Mouse (Mus musculus): ENCODE measurements around the gene Gm17720. TPM values are rescaled to one million over a fixed set of nuclear protein-coding genes. Genes with fewer than 3 reads are reported as not detected.

Gene Gm17720
- polyA plus RNA-seq, 1 experiment from 2014 or later: not detected

- peaks cover 10% of the 10 kb centered on the region; the same call in 1 of the 2 replicates for H3K4me1 ChIP-seq (replicated peaks)
- peak within 1 kb of the TSS; percentile 23 for H3K9ac ChIP-seq
- H3K36me3 ChIP-seq (replicated peaks): no peaks in the 10 kb centered on the region
- peak within 1 kb of the TSS; percentile 53 for H3K4me3 ChIP-seq (replicated peaks)
- no peaks in the 10 kb centered on the region for H3K9me3 ChIP-seq (replicated peaks)
- ATAC-seq (ENCODE audit: insufficient read depth): peak; percentile 70
- WGBS (ENCODE audit: insufficient replicate concordance): 7% methylated on average over 54 of the region's 54 CpGs
- no peaks in the 10 kb centered on the region for H3K27me3 ChIP-seq
- H3K27ac ChIP-seq (replicated peaks): no peak within 1 kb of the TSS
- H3K4me2 ChIP-seq: peak within 1 kb of the TSS; percentile 66
These were observed 23.0 kb downstream of the Gm17720 start, which contains the start of gene Zfp612 for GRCm38 (mm10) chr8:110079282-110080221. TSS of gene Zfp612 (plus strand) at chr8:110079746.

- WGBS (ENCODE audit: insufficient replicate concordance): 57% methylated on average over 8 of the region's 8 CpGs
- Histone ChIP-seq H3K27ac (replicated peaks) (no peak overlapping the region), H3K9ac (no peak overlapping the region), H3K36me3 (replicated peaks) (no peaks in the 10 kb centered on the region), H3K4me3 (replicated peaks) (no peak overlapping the region), H3K4me1 (replicated peaks) (peaks cover 4% of the 10 kb centered on the region; the same call in 1 of the 2 replicates), H3K27me3 (no peaks in the 10 kb centered on the region), H3K4me2 (no peak overlapping the region), H3K9me3 (replicated peaks) (no peaks in the 10 kb centered on the region)
- ATAC-seq (ENCODE audit: insufficient read depth): no peak
These were observed 28.1 kb downstream of the Gm17720 start for GRCm38 (mm10) chr8:110074496-110074895.

DNA sequence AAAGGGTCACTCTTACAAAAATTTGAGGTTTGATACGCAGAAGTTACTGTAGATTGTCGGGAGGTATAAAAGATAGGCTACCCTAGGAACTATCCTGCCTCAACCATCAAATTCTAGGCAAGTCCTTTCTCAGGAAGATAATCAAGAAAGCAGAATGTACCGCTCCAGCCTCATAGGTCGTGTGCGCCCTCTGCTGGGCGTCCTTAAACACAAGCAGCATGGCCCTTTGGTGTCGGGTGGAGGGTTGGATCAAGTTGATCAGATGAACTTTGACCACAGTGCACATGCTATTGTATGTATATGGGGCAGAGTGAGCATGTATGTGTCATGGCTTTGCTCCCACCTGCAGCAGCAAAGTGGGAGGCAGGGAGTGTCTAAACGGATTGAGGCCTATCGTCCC is 31.0 kb downstream of the Gm17720 start:
- Histone ChIP-seq H3K27ac (replicated peaks) (no peak overlapping the region), H3K4me2 (no peak overlapping the region), H3K4me1 (replicated peaks) (no peaks in the 10 kb centered on the region), H3K4me3 (replicated peaks) (no peak overlapping the region), H3K36me3 (replicated peaks) (no peaks in the 10 kb centered on the region), H3K9me3 (replicated peaks) (no peaks in the 10 kb centered on the region), H3K27me3 (no peaks in the 10 kb centered on the region), H3K9ac (no peak overlapping the region)
- ATAC-seq (ENCODE audit: insufficient read depth): no peak
- WGBS (ENCODE audit: insufficient replicate concordance): 12% methylated on average over 9 of the region's 9 CpGs

DNA sequence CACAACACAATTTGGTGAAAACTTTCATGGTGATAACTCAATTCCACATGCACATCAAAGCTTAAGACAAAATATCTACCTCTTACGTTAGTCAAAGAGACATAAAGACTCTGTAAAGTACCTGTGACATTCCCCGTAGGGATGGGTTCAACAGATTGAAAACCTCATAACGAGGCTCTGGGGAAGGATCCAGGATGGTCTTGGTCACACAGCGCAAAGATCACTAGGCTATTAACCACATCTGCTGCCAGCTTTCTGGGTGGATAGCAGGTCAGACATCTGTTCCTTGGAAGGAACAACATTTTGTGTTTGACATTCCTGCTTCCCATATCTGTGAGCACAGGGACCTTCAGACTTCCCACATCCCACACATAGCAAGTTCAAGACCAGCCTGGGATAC is 32.8 kb downstream of the Gm17720 start:
- WGBS (ENCODE audit: insufficient replicate concordance): 70% methylated on average over 4 of the region's 4 CpGs
- H3K9ac ChIP-seq: no peak overlapping the region

DNA sequence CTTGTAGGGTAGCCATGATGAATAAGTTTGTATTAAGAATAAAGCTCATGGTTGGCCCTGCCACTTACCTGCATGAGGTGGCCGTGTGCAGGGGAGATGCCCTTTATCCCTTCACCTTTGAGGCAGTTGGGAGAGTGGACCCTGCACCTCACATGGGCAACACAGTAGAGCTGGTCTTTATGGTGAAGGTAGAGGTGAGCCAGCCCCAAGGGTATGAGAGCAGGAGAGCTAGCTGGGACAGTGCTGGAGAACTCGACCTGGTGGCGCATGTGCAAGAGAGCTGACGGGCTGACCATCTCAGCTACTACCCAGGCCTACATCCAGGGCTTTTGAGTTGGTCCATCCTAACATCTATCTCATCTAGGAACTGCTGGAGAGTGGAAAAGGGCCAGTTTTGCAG is 36.9 kb downstream of the Gm17720 start:
- H3K4me2 ChIP-seq: no peak overlapping the region
- H3K9me3 ChIP-seq (replicated peaks): no peaks in the 10 kb centered on the region
- 78% methylated on average over 4 of the region's 4 CpGs for WGBS (ENCODE audit: insufficient replicate concordance)
- no peaks in the 10 kb centered on the region for H3K4me1 ChIP-seq (replicated peaks)
- no peaks in the 10 kb centered on the region for H3K36me3 ChIP-seq (replicated peaks)
- no peak overlapping the region for H3K27ac ChIP-seq (replicated peaks)
- no peak for ATAC-seq (ENCODE audit: insufficient read depth)
- H3K27me3 ChIP-seq: no peaks in the 10 kb centered on the region
- H3K9ac ChIP-seq: no peak overlapping the region
- no peak overlapping the region for H3K4me3 ChIP-seq (replicated peaks)

More for the DNA sequence above, 32.8 kb downstream of the Gm17720 start:
- Histone ChIP-seq H3K36me3 (replicated peaks) (no peaks in the 10 kb centered on the region), H3K27ac (replicated peaks) (no peak overlapping the region), H3K4me1 (replicated peaks) (no peaks in the 10 kb centered on the region), H3K27me3 (no peaks in the 10 kb centered on the region), H3K4me2 (no peak overlapping the region), H3K9me3 (replicated peaks) (no peaks in the 10 kb centered on the region), H3K4me3 (replicated peaks) (no peak overlapping the region)
- ATAC-seq (ENCODE audit: insufficient read depth): no peak

GRCm38 (mm10) chr8:110064606-110065365 is 37.8 kb downstream of the Gm17720 start:
- H3K4me1 ChIP-seq (replicated peaks): no peaks in the 10 kb centered on the region
- no peaks in the 10 kb centered on the region for H3K36me3 ChIP-seq (replicated peaks)
- ATAC-seq (ENCODE audit: insufficient read depth): no peak
- 77% methylated on average over 18 of the region's 18 CpGs for WGBS (ENCODE audit: insufficient replicate concordance)
- no peaks in the 10 kb centered on the region for H3K27me3 ChIP-seq
- no peak overlapping the region for H3K27ac ChIP-seq (replicated peaks)
- H3K4me2 ChIP-seq: no peak overlapping the region
- H3K9me3 ChIP-seq (replicated peaks): no peaks in the 10 kb centered on the region
- H3K4me3 ChIP-seq (replicated peaks): no peak overlapping the region
- no peak overlapping the region for H3K9ac ChIP-seq

- H3K9ac ChIP-seq: no peak overlapping the region
- no peaks in the 10 kb centered on the region for H3K36me3 ChIP-seq (replicated peaks)
- H3K4me2 ChIP-seq: no peak overlapping the region
- no peak overlapping the region for H3K4me3 ChIP-seq (replicated peaks)
- H3K27ac ChIP-seq (replicated peaks): no peak overlapping the region
- H3K9me3 ChIP-seq (replicated peaks): no peaks in the 10 kb centered on the region
- no peak for ATAC-seq (ENCODE audit: insufficient read depth)
- no peaks in the 10 kb centered on the region for H3K4me1 ChIP-seq (replicated peaks)
- no peaks in the 10 kb centered on the region for H3K27me3 ChIP-seq
- 42% methylated on average over 9 of the region's 9 CpGs for WGBS (ENCODE audit: insufficient replicate concordance)
These were observed 38.4 kb downstream of the Gm17720 start for GRCm38 (mm10) chr8:110064161-110064560.

GRCm38 (mm10) chr8:110058207-110058606 is 44.3 kb downstream of the Gm17720 start:
- Histone ChIP-seq H3K4me1 (replicated peaks) (no peaks in the 10 kb centered on the region), H3K27me3 (no peaks in the 10 kb centered on the region), H3K36me3 (replicated peaks) (no peaks in the 10 kb centered on the region), H3K27ac (replicated peaks) (no peak overlapping the region), H3K9ac (no peak overlapping the region), H3K4me3 (replicated peaks) (no peak overlapping the region), H3K9me3 (replicated peaks) (no peaks in the 10 kb centered on the region), H3K4me2 (no peak overlapping the region)
- no peak for ATAC-seq (ENCODE audit: insufficient read depth)
- WGBS (ENCODE audit: insufficient replicate concordance): 57% methylated on average over 8 of the region's 8 CpGs

DNA sequence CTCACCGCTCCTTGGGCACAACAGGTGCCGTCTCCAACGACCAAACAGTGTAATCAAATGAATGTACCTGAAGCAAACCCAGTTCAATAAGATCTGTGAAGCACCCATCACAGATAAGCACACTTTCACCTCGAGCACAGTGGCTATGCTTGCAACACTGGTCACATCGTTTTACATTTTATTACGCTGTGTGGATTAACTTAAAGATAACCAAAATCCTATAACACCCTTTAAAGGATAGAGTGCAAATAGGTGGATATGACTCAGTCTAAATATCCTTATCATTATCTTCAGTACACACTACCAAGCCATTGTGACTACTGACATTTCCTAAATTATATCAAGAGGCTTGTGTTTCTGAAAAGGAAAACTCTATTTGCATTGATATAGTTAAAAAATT is 51.3 kb downstream of the Gm17720 start:
- Histone ChIP-seq H3K27ac (replicated peaks) (no peak overlapping the region), H3K4me2 (no peak overlapping the region), H3K9me3 (replicated peaks) (no peaks in the 10 kb centered on the region), H3K4me1 (replicated peaks) (no peaks in the 10 kb centered on the region), H3K9ac (no peak overlapping the region), H3K36me3 (replicated peaks) (no peaks in the 10 kb centered on the region), H3K27me3 (no peaks in the 10 kb centered on the region), H3K4me3 (replicated peaks) (no peak overlapping the region)
- WGBS (ENCODE audit: insufficient replicate concordance): 61% methylated on average over 6 of the region's 6 CpGs
- no peak for ATAC-seq (ENCODE audit: insufficient read depth)

DNA sequence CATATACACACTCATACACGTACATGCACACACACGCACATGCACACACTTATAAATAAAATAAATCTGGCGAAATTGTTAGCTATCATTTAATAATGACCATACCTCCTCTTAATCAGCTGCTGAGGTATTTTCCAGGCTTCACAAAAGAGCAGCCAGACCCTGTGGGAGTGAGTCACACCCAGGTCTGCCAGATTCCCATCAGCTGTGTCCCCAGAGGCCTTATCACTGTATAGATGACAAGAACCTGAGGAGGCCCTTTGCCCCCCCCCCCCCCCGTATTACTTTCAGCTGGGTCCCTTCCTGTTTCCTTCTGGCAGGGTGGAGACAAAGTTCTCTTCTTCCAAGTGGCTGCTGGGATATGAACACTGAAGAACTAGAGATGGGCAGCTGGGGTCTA is 62.0 kb downstream of the Gm17720 start:
- Histone ChIP-seq H3K9me3 (replicated peaks) (no peaks in the 10 kb centered on the region), H3K4me3 (replicated peaks) (no peak overlapping the region), H3K36me3 (replicated peaks) (no peaks in the 10 kb centered on the region), H3K4me1 (replicated peaks) (no peaks in the 10 kb centered on the region), H3K4me2 (no peak overlapping the region), H3K27ac (replicated peaks) (no peak overlapping the region), H3K27me3 (no peaks in the 10 kb centered on the region), H3K9ac (no peak overlapping the region)
- no peak for ATAC-seq (ENCODE audit: insufficient read depth)
- WGBS (ENCODE audit: insufficient replicate concordance): 52% methylated on average over 4 of the region's 4 CpGs

DNA sequence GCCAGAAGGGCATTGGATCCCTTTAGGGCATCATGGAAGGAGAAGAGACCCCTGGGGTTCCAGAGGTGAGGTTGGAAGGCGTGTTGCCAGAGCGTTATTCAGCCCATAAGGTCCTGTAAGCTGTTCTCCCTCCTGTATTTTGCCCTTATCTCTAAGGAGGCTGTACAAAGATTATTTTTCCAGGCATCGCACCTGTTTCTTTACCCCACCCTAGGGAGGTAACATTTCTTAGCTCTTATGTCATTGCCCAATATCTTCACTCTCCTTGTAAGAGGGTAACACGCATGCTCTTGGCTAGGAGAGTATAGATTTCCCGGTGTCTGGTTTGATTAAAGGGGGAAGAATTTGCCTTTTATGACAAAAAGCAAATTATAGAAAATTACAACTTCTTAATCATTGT is 62.9 kb downstream of the Gm17720 start, which contains the start of gene Chst4:
Chst4 (minus strand) TSS at position 82 of the 400 bp plus-strand sequence.
- Histone ChIP-seq H3K4me3 (replicated peaks) (no peak within 1 kb of the TSS), H3K27me3 (no peaks in the 10 kb centered on the region), H3K36me3 (replicated peaks) (no peaks in the 10 kb centered on the region), H3K9ac (no peak within 1 kb of the TSS), H3K4me2 (no peak within 1 kb of the TSS), H3K9me3 (replicated peaks) (no peaks in the 10 kb centered on the region), H3K4me1 (replicated peaks) (no peaks in the 10 kb centered on the region), H3K27ac (replicated peaks) (no peak within 1 kb of the TSS)
- WGBS (ENCODE audit: insufficient replicate concordance): 63% methylated on average over 5 of the region's 5 CpGs
- no peak for ATAC-seq (ENCODE audit: insufficient read depth)
